In genomic region chr11:22225619-22226018, GRCm38 (mm10) we compare ENCODE assay signal across 8 mouse cellular contexts.
A peak's percentile ranks its signal among the peaks of the same experiment; 100 is the strongest.
DNase-seq lines count a peak whose midpoint lies in the region; ATAC-seq lines count a peak whose summit lies in the region.
"Had no signal": no experiment of that assay in that cellular context is flagged by ENCODE, and none has a peak within 500 bp of the region (broad histone marks: within the 10 kb centered on the region; RNA-seq: fewer than 3 reads in every experiment).

No protein-coding gene starts in this region.

- no peak overlapping the region for H3K9ac ChIP-seq in hindbrain, embryonic 14.5 days
- no peak overlapping the region for H3K9ac ChIP-seq in hindbrain, embryonic 12.5 days
- H3K9ac ChIP-seq in forebrain, embryonic 11.5 days (ENCODE audit: low read length), result no peak overlapping the region
- H3K9ac ChIP-seq: intestine, embryonic 15.5 days had no signal

- peak; percentile 85 for DNase-seq in hindbrain, embryonic 14.5 days (ENCODE audit: low spot score)
- DNase-seq in thymus, postnatal 0 days (ENCODE audit: low spot score), result peak; percentile 44
- no peak for DNase-seq in thymus, postnatal 4 days
- peak; percentile 79 for DNase-seq in embryo, embryonic 10.5 days (ENCODE audit: low spot score)
- no peak for DNase-seq in frontal cortex, postnatal 14 days (ENCODE audit: low spot score in 2 of 2)
- no peak for DNase-seq in forebrain, embryonic 11.5 days (ENCODE audit: low spot score)

- no peak overlapping the region for H3K4me2 ChIP-seq in hindbrain, embryonic 14.5 days (replicated peaks)
- H3K4me2 ChIP-seq in hindbrain, embryonic 12.5 days (replicated peaks), result no peak overlapping the region
- no peak overlapping the region for H3K4me2 ChIP-seq in forebrain, embryonic 11.5 days (ENCODE audit: low read depth, low read length, severe bottlenecking)
- H3K4me2 ChIP-seq: intestine, embryonic 15.5 days had no signal

- H3K27ac ChIP-seq in hindbrain, embryonic 14.5 days, result no peak overlapping the region
- no peak overlapping the region for H3K27ac ChIP-seq in hindbrain, embryonic 12.5 days
- H3K27ac ChIP-seq in forebrain, embryonic 11.5 days (ENCODE audit: low read depth, low read length), result no peak overlapping the region
- H3K27ac ChIP-seq: intestine, embryonic 15.5 days had no signal

- 0 out of 2 replicates have a peak, but pooled peaks cover under 1% of the 10 kb centered on the region for H3K36me3 ChIP-seq in hindbrain, embryonic 14.5 days (replicated peaks; ENCODE audit: control insufficient read depth, insufficient read depth)
- 0 out of 2 replicates have a peak, but pooled peaks cover 3% of the 10 kb centered on the region for H3K36me3 ChIP-seq in hindbrain, embryonic 12.5 days
- no peaks in the 10 kb centered on the region for H3K36me3 ChIP-seq in forebrain, embryonic 11.5 days (ENCODE audit: control insufficient read depth, insufficient read depth, low read length)
- H3K36me3 ChIP-seq: intestine, embryonic 15.5 days had no signal

- H3K27me3 ChIP-seq in hindbrain, embryonic 14.5 days (ENCODE audit: control insufficient read depth, insufficient read depth, low read length), result no peaks in the 10 kb centered on the region
- H3K27me3 ChIP-seq in hindbrain, embryonic 12.5 days, result no peaks in the 10 kb centered on the region
- no peaks in the 10 kb centered on the region for H3K27me3 ChIP-seq in forebrain, embryonic 11.5 days (ENCODE audit: control insufficient read depth, insufficient read depth, low read length)
- H3K27me3 ChIP-seq: intestine, embryonic 15.5 days had no signal

- no peak overlapping the region for H3K4me3 ChIP-seq in hindbrain, embryonic 14.5 days (replicated peaks; ENCODE audit: low read length)
- no peak overlapping the region for H3K4me3 ChIP-seq in hindbrain, embryonic 12.5 days
- no peak overlapping the region for H3K4me3 ChIP-seq in forebrain, embryonic 11.5 days (ENCODE audit: low read depth, low read length)
- H3K4me3 ChIP-seq: intestine, embryonic 15.5 days had no signal

- no peak for ATAC-seq in hindbrain, embryonic 14.5 days (ENCODE audit: low FRiP score)
- ATAC-seq in hindbrain, embryonic 12.5 days (ENCODE audit: low FRiP score), result no peak
- no peak for ATAC-seq in forebrain, embryonic 11.5 days (replicated peaks; ENCODE audit: low FRiP score)
- ATAC-seq: intestine, embryonic 15.5 days had no signal

- 54% methylated on average over 2 of the region's 2 CpGs for WGBS in hindbrain, embryonic 14.5 days
- WGBS in hindbrain, embryonic 12.5 days, result 53% methylated on average over 2 of the region's 2 CpGs
- 53% methylated on average over 2 of the region's 2 CpGs for WGBS in forebrain, embryonic 11.5 days

- no peaks in the 10 kb centered on the region for H3K9me3 ChIP-seq in hindbrain, embryonic 14.5 days (ENCODE audit: control insufficient read depth, low read length)
- no peaks in the 10 kb centered on the region for H3K9me3 ChIP-seq in hindbrain, embryonic 12.5 days (replicated peaks)
- no peaks in the 10 kb centered on the region for H3K9me3 ChIP-seq in forebrain, embryonic 11.5 days (ENCODE audit: control insufficient read depth, low read length)
- H3K9me3 ChIP-seq: intestine, embryonic 15.5 days had no signal

- no peaks in the 10 kb centered on the region for H3K4me1 ChIP-seq in hindbrain, embryonic 14.5 days (replicated peaks; ENCODE audit: control insufficient read depth, insufficient read depth, low read length)
- no peaks in the 10 kb centered on the region for H3K4me1 ChIP-seq in hindbrain, embryonic 12.5 days
- H3K4me1 ChIP-seq in forebrain, embryonic 11.5 days (replicated peaks; ENCODE audit: control insufficient read depth, insufficient read depth, low read length), result no peaks in the 10 kb centered on the region
- H3K4me1 ChIP-seq: intestine, embryonic 15.5 days had no signal

Comparison
In these comparisons a context has a peak if more than half of its experiments do, and no peak if none do; other contexts are left out.
1. DNase-seq: peak in hindbrain, embryonic 14.5 days (single experiment), thymus, postnatal 0 days (single experiment) and embryo, embryonic 10.5 days (single experiment); none in thymus, postnatal 4 days (single experiment), frontal cortex, postnatal 14 days (0 of 2) and forebrain, embryonic 11.5 days (single experiment).